Mouse (Mus musculus) subcutaneous adipose tissue, adult 2 months (tissue): ENCODE results near the gene Mrps30. TPM values are rescaled to one million over a fixed set of nuclear protein-coding genes. Genes with fewer than 3 reads are reported as not detected.

ENCODE experiments used
- polyA plus RNA-seq: library from polyadenylated mRNA; depleted of rRNA; stranded (reverse); fragments of >200 nt; gene quantifications from 2 replicates; pipeline ENCODE4 v1.2.3, GENCODE M21; 2012; ENCODE audit warnings: low replicate concordance; rRNA removed

Mrps30 gene
- polyA plus RNA-seq, result 15.3 and 19.1 TPM in 2 replicates

DNA sequence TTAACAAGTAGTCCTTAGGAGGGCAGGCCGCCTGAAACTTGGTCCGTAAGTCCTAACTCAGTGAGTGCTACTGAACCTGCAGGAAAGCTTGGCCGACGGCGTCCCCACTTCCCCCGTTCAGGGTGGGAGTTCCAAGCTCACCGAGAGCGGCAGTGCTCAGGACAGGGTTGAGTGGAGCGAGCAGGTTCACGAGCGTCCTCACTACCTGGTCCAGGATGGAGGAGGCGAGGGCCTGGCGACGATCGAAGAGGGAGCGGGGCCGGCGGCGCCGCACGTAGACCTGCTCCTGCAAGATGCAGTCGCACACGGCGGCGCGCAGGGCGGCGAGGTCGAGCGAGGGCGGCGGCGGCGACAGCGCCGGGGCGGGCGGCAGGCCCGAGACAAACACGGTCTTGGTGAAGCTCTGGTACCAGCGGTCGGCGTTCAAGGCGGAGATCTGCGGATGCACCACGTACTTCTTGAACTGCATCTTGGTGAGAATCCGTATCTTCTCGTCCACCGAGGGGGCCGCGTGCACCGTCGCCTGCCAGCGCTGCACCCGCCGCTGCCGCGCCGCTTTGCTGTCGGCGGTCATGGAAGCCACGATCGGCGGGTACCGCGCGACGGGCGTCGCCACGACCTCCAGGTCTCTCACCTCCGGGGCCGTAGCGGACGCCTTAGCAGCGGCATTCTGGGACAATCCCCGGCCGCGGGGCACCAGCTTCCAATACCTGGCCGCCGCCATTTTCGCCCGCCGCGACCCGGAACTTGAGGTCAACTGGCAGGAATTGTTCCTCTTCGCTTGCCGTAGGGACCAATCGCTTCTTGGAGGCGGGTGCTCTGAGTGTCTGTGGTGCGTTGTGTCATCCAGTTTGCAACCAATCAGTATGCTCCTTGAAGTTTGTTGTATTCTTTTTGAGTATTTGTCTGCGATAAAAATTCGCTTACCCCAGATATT is at the start of gene Mrps30, which contains the start of gene B430218F22Rik:
Gene Mrps30 (minus strand): TSS at position 742 of the 937 bp plus-strand sequence.
Gene B430218F22Rik (plus strand): TSS at position 120 of the 937 bp plus-strand sequence.

Other genes starting within 250 kb of the Mrps30 start
- gene B430218F22Rik, start 622 bp downstream of the Mrps30 start, polyA plus RNA-seq, result 0.11 and 0.28 TPM in 2 replicates